Mouse (Mus musculus) E14TG2a.4 (cell line): ENCODE measurements around the gene Trp53.

Source experiments
- CTCF ChIP-seq: conservative IDR thresholded peaks from 2 replicates; pipeline ENCODE4 v1.5.1; 2014; ENCODE audit warnings: low read length
- NANOG ChIP-seq: IDR thresholded peaks from 2 replicates; pipeline ENCODE4 v1.6.1; 2014; ENCODE audit warnings: borderline replicate concordance, low read length, mixed read lengths
- POU5F1 ChIP-seq: IDR thresholded peaks from 2 replicates; pipeline ENCODE4 v1.6.1; 2014; ENCODE audit warnings: low read length, borderline replicate concordance

GRCm38 (mm10) chr11:69620394-69621081 lies 40.4 kb downstream of the Trp53 start:
- no peak for TF ChIP-seq CTCF
- TF ChIP-seq NANOG = no peak
- TF ChIP-seq POU5F1 = no peak
